Mouse (Mus musculus): ENCODE results near the gene Olfr487. TPM values are rescaled to one million over a fixed set of nuclear protein-coding genes. Genes with fewer than 3 reads are reported as not detected.
"Not testable (repeated sequence)": the region's sequence is repeated elsewhere in the genome, so short reads cannot be mapped to it uniquely, and the experiment has no call there.

Olfr487 gene
- polyA plus RNA-seq (2015; fragmentation: Nextera tagmentation; extraction: Ambion mirVana) = not detected in 2 replicates

GRCm38 (mm10) chr7:108214536-108214935 is at the start of gene Olfr487:
TSS of gene Olfr487 (minus strand) at chr7:108214636.
- not testable (repeated sequence) for H3K9me3 ChIP-seq; H3K36me3 ChIP-seq; H3K4me3 ChIP-seq; ATAC-seq (ENCODE audit: insufficient number of reproducible peaks, insufficient read depth, low FRiP score, low TSS enrichment, low read depth); H3K27me3 ChIP-seq; H3K4me1 ChIP-seq; H3K4me2 ChIP-seq; H3K9ac ChIP-seq; H3K27ac ChIP-seq

- no peak within 1 kb of the TSS for H3K27ac ChIP-seq
- H3K9ac ChIP-seq = no peak within 1 kb of the TSS
- no peaks in the 10 kb centered on the region for H3K27me3 ChIP-seq
- H3K36me3 ChIP-seq = no peaks in the 10 kb centered on the region
- H3K4me3 ChIP-seq = no peak within 1 kb of the TSS
- no peak for ATAC-seq (ENCODE audit: insufficient number of reproducible peaks, insufficient read depth, low FRiP score, low TSS enrichment, low read depth)
- H3K9me3 ChIP-seq = no peaks in the 10 kb centered on the region
- no peaks in the 10 kb centered on the region for H3K4me1 ChIP-seq
- H3K4me2 ChIP-seq = no peak within 1 kb of the TSS
Observed at GRCm38 (mm10) chr7:108258247-108258646, 43.8 kb upstream of the Olfr487 start, which contains the start of gene Olfr488. TSS of gene Olfr488 (minus strand) at chr7:108258347.

GRCm38 (mm10) chr7:108233551-108233950 is 19.1 kb upstream of the Olfr487 start:
- Histone ChIP-seq H3K36me3 (no peaks in the 10 kb centered on the region), H3K4me3 (no peak overlapping the region), H3K4me2 (no peak overlapping the region), H3K9ac (no peak overlapping the region), H3K9me3 (no peaks in the 10 kb centered on the region), H3K27me3 (no peaks in the 10 kb centered on the region), H3K27ac (no peak overlapping the region), H3K4me1 (no peaks in the 10 kb centered on the region)
- WGBS = 78% methylated on average over 3 of the region's 3 CpGs
- ATAC-seq (ENCODE audit: insufficient number of reproducible peaks, insufficient read depth, low FRiP score, low TSS enrichment, low read depth) = no peak

GRCm38 (mm10) chr7:108196938-108197337 is 17.5 kb downstream of the Olfr487 start:
- 46% methylated on average over 6 of the region's 6 CpGs for WGBS
- H3K9ac ChIP-seq = no peak overlapping the region

GRCm38 (mm10) chr7:108196337-108196736 is 18.1 kb downstream of the Olfr487 start:
- H3K4me2 ChIP-seq; H3K9ac ChIP-seq; ATAC-seq (ENCODE audit: insufficient number of reproducible peaks, insufficient read depth, low FRiP score, low TSS enrichment, low read depth); H3K27me3 ChIP-seq; H3K9me3 ChIP-seq; H3K27ac ChIP-seq; H3K4me1 ChIP-seq; H3K4me3 ChIP-seq; H3K36me3 ChIP-seq: not testable (repeated sequence)
- WGBS = 43% methylated on average over 3 of the region's 3 CpGs

More at GRCm38 (mm10) chr7:108196938-108197337, 17.5 kb downstream of the Olfr487 start:
- ATAC-seq (ENCODE audit: insufficient number of reproducible peaks, insufficient read depth, low FRiP score, low TSS enrichment, low read depth) = no peak
- H3K4me3 ChIP-seq = no peak overlapping the region
- H3K4me1 ChIP-seq = no peaks in the 10 kb centered on the region
- H3K27me3 ChIP-seq = no peaks in the 10 kb centered on the region
- H3K36me3 ChIP-seq = no peaks in the 10 kb centered on the region
- no peaks in the 10 kb centered on the region for H3K9me3 ChIP-seq
- H3K27ac ChIP-seq = no peak overlapping the region
- H3K4me2 ChIP-seq = no peak overlapping the region

GRCm38 (mm10) chr7:108192714-108193113 is 21.7 kb downstream of the Olfr487 start:
- not testable (repeated sequence) for H3K36me3 ChIP-seq; ATAC-seq (ENCODE audit: insufficient number of reproducible peaks, insufficient read depth, low FRiP score, low TSS enrichment, low read depth); H3K4me1 ChIP-seq; H3K9ac ChIP-seq; H3K9me3 ChIP-seq; H3K27me3 ChIP-seq; H3K4me2 ChIP-seq; H3K27ac ChIP-seq; H3K4me3 ChIP-seq
- 56% methylated on average over 1 of the region's 1 CpGs for WGBS

- not testable (repeated sequence) for H3K9me3 ChIP-seq; H3K4me1 ChIP-seq; ATAC-seq (ENCODE audit: insufficient number of reproducible peaks, insufficient read depth, low FRiP score, low TSS enrichment, low read depth); H3K27ac ChIP-seq; H3K27me3 ChIP-seq; H3K4me2 ChIP-seq; H3K36me3 ChIP-seq; H3K9ac ChIP-seq; H3K4me3 ChIP-seq
- WGBS = 50% methylated on average over 2 of the region's 2 CpGs
Observed at GRCm38 (mm10) chr7:108191196-108191595, 23.2 kb downstream of the Olfr487 start.

- H3K4me1 ChIP-seq; H3K9ac ChIP-seq; H3K27me3 ChIP-seq; H3K36me3 ChIP-seq; H3K27ac ChIP-seq; ATAC-seq (ENCODE audit: insufficient number of reproducible peaks, insufficient read depth, low FRiP score, low TSS enrichment, low read depth); H3K4me3 ChIP-seq; H3K4me2 ChIP-seq; H3K9me3 ChIP-seq: not testable (repeated sequence)
- 82% methylated on average over 2 of the region's 2 CpGs for WGBS
Observed at GRCm38 (mm10) chr7:108185237-108185636, 29.2 kb downstream of the Olfr487 start.

GRCm38 (mm10) chr7:108184401-108184800 is 30.0 kb downstream of the Olfr487 start:
- not testable (repeated sequence) for H3K4me2 ChIP-seq; H3K9ac ChIP-seq; H3K27me3 ChIP-seq; H3K4me3 ChIP-seq; H3K9me3 ChIP-seq; H3K27ac ChIP-seq; ATAC-seq (ENCODE audit: insufficient number of reproducible peaks, insufficient read depth, low FRiP score, low TSS enrichment, low read depth); H3K4me1 ChIP-seq; H3K36me3 ChIP-seq
- 73% methylated on average over 3 of the region's 3 CpGs for WGBS

- not testable (repeated sequence) for H3K36me3 ChIP-seq; H3K4me1 ChIP-seq; H3K27me3 ChIP-seq; H3K27ac ChIP-seq; ATAC-seq (ENCODE audit: insufficient number of reproducible peaks, insufficient read depth, low FRiP score, low TSS enrichment, low read depth); H3K4me2 ChIP-seq; H3K9me3 ChIP-seq; H3K9ac ChIP-seq; H3K4me3 ChIP-seq
- WGBS = 78% methylated on average over 1 of the region's 1 CpGs
Observed at GRCm38 (mm10) chr7:108172642-108173041, 41.8 kb downstream of the Olfr487 start, which contains the start of gene Olfr486. TSS of gene Olfr486 (minus strand) at chr7:108172742.

GRCm38 (mm10) chr7:108159771-108160170 is 54.7 kb downstream of the Olfr487 start, which contains the start of gene Olfr485:
TSS of gene Olfr485 (minus strand) at chr7:108159871.
- Histone ChIP-seq H3K4me2 (no peak within 1 kb of the TSS), H3K36me3 (no peaks in the 10 kb centered on the region), H3K27ac (no peak within 1 kb of the TSS), H3K27me3 (no peaks in the 10 kb centered on the region), H3K4me1 (no peaks in the 10 kb centered on the region), H3K4me3 (no peak within 1 kb of the TSS), H3K9ac (no peak within 1 kb of the TSS), H3K9me3 (no peaks in the 10 kb centered on the region)
- no peak for ATAC-seq (ENCODE audit: insufficient number of reproducible peaks, insufficient read depth, low FRiP score, low TSS enrichment, low read depth)
